In genomic region chr1:107381491-107381890, GRCm38 (mm10) we compare ENCODE assay signal across 25 mouse cellular contexts. TPM values are rescaled to one million over a fixed set of nuclear protein-coding genes. Genes with fewer than 3 reads are reported as not detected.
DNase-seq lines count a peak whose midpoint lies in the region; ATAC-seq and TF ChIP-seq lines count a peak whose summit lies in the region.
"Had no signal": no experiment of that assay in that cellular context is flagged by ENCODE, and none has a peak within 500 bp of the region (broad histone marks: within the 10 kb centered on the region; RNA-seq: fewer than 3 reads in every experiment).

No protein-coding gene starts in this region.

- no peaks in the 10 kb centered on the region for H3K36me3 ChIP-seq in macrophage (ENCODE audit: inconsistent target)
- H3K36me3 ChIP-seq in kidney, embryonic 14.5 days (ENCODE audit: control insufficient read depth, insufficient read depth, low read length) = no peaks in the 10 kb centered on the region
- H3K36me3 ChIP-seq: embryonic facial prominence, embryonic 13.5 days; forebrain, embryonic 12.5 days; G1E; heart, embryonic 13.5 days; hindbrain, embryonic 12.5 days had no signal

- peak; percentile 83 for ATAC-seq in neutrophil, adult 5-6 weeks (ENCODE audit: extremely low read depth, insufficient number of reproducible peaks, low FRiP score, poor library complexity, severe bottlenecking)
- ATAC-seq in kidney, embryonic 14.5 days (ENCODE audit: low FRiP score, low TSS enrichment) = no peak
- ATAC-seq: CD4-positive, CD25-positive, alpha-beta regulatory T cell, adult 4 months; forebrain, embryonic 16.5 days; hindbrain, embryonic 16.5 days had no signal

- no peak for DNase-seq in heart, adult 11 months
- DNase-seq in Muller cell, postnatal 12 days (ENCODE audit: inconsistent ontology term) = no peak
- DNase-seq: adrenal gland, adult 2 months; adrenal gland, postnatal 25 days; B cell, adult 2 months; cerebellum, adult 8-10 months; cerebellum, postnatal 25 days; gastrocnemius, postnatal 14 days; heart, postnatal 36 days had no signal

- H3K79me2 ChIP-seq in macrophage (ENCODE audit: inconsistent target) = no peaks in the 10 kb centered on the region

- no peak for TF ChIP-seq CTCF in bone marrow macrophage, adult 2 months (IDR thresholded peaks at IDR 0.05; ENCODE audit: low read depth, low read length)

- no peaks in the 10 kb centered on the region for H3K27me3 ChIP-seq in kidney, embryonic 14.5 days (ENCODE audit: control insufficient read depth, insufficient read depth, low read length)
- H3K27me3 ChIP-seq: embryonic facial prominence, embryonic 13.5 days; forebrain, embryonic 12.5 days; heart, embryonic 13.5 days; hindbrain, embryonic 12.5 days had no signal

- H3K4me1 ChIP-seq in bone marrow macrophage, adult 2 months (ENCODE audit: control insufficient read depth, insufficient read depth, low read length) = peaks cover 9% of the 10 kb centered on the region
- no peaks in the 10 kb centered on the region for H3K4me1 ChIP-seq in kidney, embryonic 14.5 days (ENCODE audit: control insufficient read depth, insufficient read depth, low read length)
- H3K4me1 ChIP-seq: embryonic facial prominence, embryonic 13.5 days; forebrain, embryonic 12.5 days; heart, embryonic 13.5 days; hindbrain, embryonic 12.5 days had no signal

- no peaks in the 10 kb centered on the region for H3K9me3 ChIP-seq in kidney, embryonic 14.5 days (ENCODE audit: control insufficient read depth, low read length)
- H3K9me3 ChIP-seq: embryonic facial prominence, embryonic 13.5 days; forebrain, embryonic 12.5 days; heart, embryonic 13.5 days; hindbrain, embryonic 12.5 days had no signal

- no peak for TF ChIP-seq POLR2A in bone marrow macrophage, adult 2 months (IDR thresholded peaks at IDR 0.05; ENCODE audit: borderline replicate concordance, low read depth, low read length)

- H3K4me2 ChIP-seq in kidney, embryonic 14.5 days (replicated peaks; ENCODE audit: low read depth, low read length) = no peak overlapping the region
- H3K4me2 ChIP-seq: embryonic facial prominence, embryonic 13.5 days; forebrain, embryonic 12.5 days; heart, embryonic 13.5 days; hindbrain, embryonic 12.5 days had no signal

- peak overlapping the region; percentile 17 for H3K27ac ChIP-seq in bone marrow macrophage, adult 2 months (ENCODE audit: insufficient read depth, low read depth, low read length)
- 0 out of 2 replicates have a peak overlapping the region, but pooled peaks have one; percentile 13 for H3K27ac ChIP-seq in macrophage
- no peak overlapping the region for H3K27ac ChIP-seq in kidney, embryonic 14.5 days (ENCODE audit: low read depth, low read length)
- H3K27ac ChIP-seq: embryonic facial prominence, embryonic 13.5 days; forebrain, embryonic 12.5 days; heart, embryonic 13.5 days; hindbrain, embryonic 12.5 days had no signal

- no peak overlapping the region for H3K4me3 ChIP-seq in bone marrow macrophage, adult 2 months (ENCODE audit: insufficient read depth, low read length)
- no peak overlapping the region for H3K4me3 ChIP-seq in macrophage (ENCODE audit: inconsistent target)
- no peak overlapping the region for H3K4me3 ChIP-seq in kidney, embryonic 14.5 days (ENCODE audit: low read length)
- H3K4me3 ChIP-seq: embryonic facial prominence, embryonic 13.5 days; forebrain, embryonic 12.5 days; heart, embryonic 13.5 days; hindbrain, embryonic 12.5 days had no signal

- no peak overlapping the region for H3K9ac ChIP-seq in kidney, embryonic 14.5 days (ENCODE audit: low read depth, low read length)
- H3K9ac ChIP-seq: embryonic facial prominence, embryonic 13.5 days; forebrain, embryonic 12.5 days; heart, embryonic 13.5 days; hindbrain, embryonic 12.5 days had no signal

RNA-seq across cellular contexts. Expression of gene Serpinb7, which starts 18.0 kb away (rescaled TPM):
- polyA plus RNA-seq in bone marrow macrophage, adult 2 months (2012; ENCODE audit: insufficient read depth, insufficient read length, missing spikeins) = not detected in 2 replicates
- total RNA-seq in macrophage (2018; cell fraction: chromatin; rRNA removed) = not detected
- total RNA-seq in macrophage (2018; cell fraction: cytosol; rRNA removed) = not detected
- total RNA-seq in macrophage (2018; cell fraction: nucleus; rRNA removed) = not detected
- not detected in 3 replicates for polyA plus RNA-seq in macrophage (2018)
- 1.6 and 2.2 TPM in 2 replicates for total RNA-seq in neutrophil, adult 5-6 weeks (2017)
- not detected in 2 replicates for polyA plus RNA-seq in kidney, embryonic 14.5 days (2014; fragmentation: Nextera tagmentation; extraction: Ambion mirVana)
- total RNA-seq: adrenal gland, adult 2 months; adrenal gland, postnatal 25 days; G1E; gastrocnemius, postnatal 14 days; heart, postnatal 36 days had no signal
- polyA plus RNA-seq: adrenal gland, adult 2 months; CD4-positive, CD25-positive, alpha-beta regulatory T cell, adult 4 months; forebrain, embryonic 12.5 days; forebrain, embryonic 16.5 days; G1E; gonadal fat pad, adult 2 months; heart, embryonic 13.5 days; heart, postnatal 0 days; hindbrain, embryonic 12.5 days; hindbrain, embryonic 16.5 days; intestine, embryonic 14.5 days had no signal

RNA-seq across cellular contexts. Expression of gene Serpinb11, which starts 20.5 kb away (rescaled TPM):
- polyA plus RNA-seq in bone marrow macrophage, adult 2 months (2012; ENCODE audit: insufficient read depth, insufficient read length, missing spikeins) = not detected in 2 replicates
- not detected for total RNA-seq in macrophage (2018; cell fraction: chromatin; rRNA removed)
- not detected for total RNA-seq in macrophage (2018; cell fraction: cytosol; rRNA removed)
- total RNA-seq in macrophage (2018; cell fraction: nucleus; rRNA removed) = not detected
- not detected in 3 replicates for polyA plus RNA-seq in macrophage (2018)
- total RNA-seq in neutrophil, adult 5-6 weeks (2017) = 0.25 and 1.4 TPM in 2 replicates
- not detected in 2 replicates for polyA plus RNA-seq in kidney, embryonic 14.5 days (2014; fragmentation: Nextera tagmentation; extraction: Ambion mirVana)
- total RNA-seq: adrenal gland, adult 2 months; adrenal gland, postnatal 25 days; G1E; gastrocnemius, postnatal 14 days; heart, postnatal 36 days had no signal
- polyA plus RNA-seq: adrenal gland, adult 2 months; CD4-positive, CD25-positive, alpha-beta regulatory T cell, adult 4 months; forebrain, embryonic 12.5 days; forebrain, embryonic 16.5 days; frontal cortex, adult 2 months; G1E; gonadal fat pad, adult 2 months; heart, embryonic 13.5 days; heart, postnatal 0 days; hindbrain, embryonic 12.5 days; intestine, embryonic 14.5 days had no signal
